Mouse (Mus musculus) liver, embryonic 11.5 days (tissue): ENCODE data around the gene Ptms. TPM values are rescaled to one million over a fixed set of nuclear protein-coding genes. Genes with fewer than 3 reads are reported as not detected.
"Not testable (repeated sequence)": the region's sequence is repeated elsewhere in the genome, so short reads cannot be mapped to it uniquely, and the experiment has no call there.

Experiments
- ATAC-seq: fragments of 200-750 bp; cut with Nextera tagmentation; replicated peaks from 2 replicates; pipeline ENCODE4 v1.8.0; 2017; ENCODE audit warnings: moderate number of reproducible peaks, mild to moderate bottlenecking, moderate TSS enrichment, moderate library complexity; ENCODE audit not compliant: low FRiP score
- DNase-seq: peaks from one replicate; pipeline ENCODE4 v3.0.0-alpha.2; 2017; ENCODE audit warnings: low spot score
- H3K27ac ChIP-seq: fragments of 300-500 bp; sonication (generic); 2 replicates; pipeline ENCODE4 v1.5.1; 2014; ENCODE audit warnings: mild to moderate bottlenecking, low read depth, low read length, control low read depth
- H3K27me3 ChIP-seq: fragments of 300-500 bp; sonication (generic); replicated peaks from 2 replicates; pipeline ENCODE4 v1.6.1; 2014; ENCODE audit warnings: low read length, mixed read lengths; ENCODE audit not compliant: control insufficient read depth, insufficient read depth
- H3K36me3 ChIP-seq: fragments of 300-500 bp; sonication (generic); 2 replicates; pipeline ENCODE4 v1.6.1; 2014; ENCODE audit warnings: mild to moderate bottlenecking, low read length, moderate library complexity, mixed read lengths; ENCODE audit not compliant: control insufficient read depth, insufficient read depth
- H3K4me1 ChIP-seq: fragments of 300-500 bp; sonication (generic); replicated peaks from 2 replicates; pipeline ENCODE4 v1.6.1; 2014; ENCODE audit warnings: low read length, mixed read lengths; ENCODE audit not compliant: control insufficient read depth, insufficient read depth
- H3K4me2 ChIP-seq: fragments of 300-500 bp; sonication (generic); 2 replicates; pipeline ENCODE4 v1.6.1; 2014; ENCODE audit warnings: mild to moderate bottlenecking, control low read depth, moderate library complexity
- H3K4me3 ChIP-seq: fragments of 300-500 bp; sonication (generic); 2 replicates; pipeline ENCODE4 v1.5.1; 2014; ENCODE audit warnings: low read depth, low read length, control low read depth
- H3K9ac ChIP-seq: fragments of 300-500 bp; sonication (generic); 2 replicates; pipeline ENCODE4 v1.6.1; 2014; ENCODE audit warnings: low read depth, low read length, control low read depth
- H3K9me3 ChIP-seq: fragments of 300-500 bp; sonication (generic); 2 replicates; pipeline ENCODE4 v1.6.1; 2016; ENCODE audit warnings: low read length, inconsistent platforms, mixed read lengths; ENCODE audit not compliant: control insufficient read depth
- WGBS: fragments of 180-500 bp; shearing (Covaris S2); extraction: QIAGEN DNeasy Blood & Tissue Kit; methylation state at CpG from one replicate; pipeline ENCODE4 v1.1.7; 2014; 5-methylcytosine and 5-hydroxymethylcytosine counted together
- polyA plus RNA-seq: library from polyadenylated mRNA; unstranded; fragments of >200 nt; fragmentation: Nextera tagmentation; extraction: Ambion mirVana; gene quantifications from 2 replicates; pipeline ENCODE4 v1.2.1, GENCODE M21; 2014

Gene Ptms
- polyA plus RNA-seq, 1 experiment from 2014 or later, result 80.6 TPM

DNA sequence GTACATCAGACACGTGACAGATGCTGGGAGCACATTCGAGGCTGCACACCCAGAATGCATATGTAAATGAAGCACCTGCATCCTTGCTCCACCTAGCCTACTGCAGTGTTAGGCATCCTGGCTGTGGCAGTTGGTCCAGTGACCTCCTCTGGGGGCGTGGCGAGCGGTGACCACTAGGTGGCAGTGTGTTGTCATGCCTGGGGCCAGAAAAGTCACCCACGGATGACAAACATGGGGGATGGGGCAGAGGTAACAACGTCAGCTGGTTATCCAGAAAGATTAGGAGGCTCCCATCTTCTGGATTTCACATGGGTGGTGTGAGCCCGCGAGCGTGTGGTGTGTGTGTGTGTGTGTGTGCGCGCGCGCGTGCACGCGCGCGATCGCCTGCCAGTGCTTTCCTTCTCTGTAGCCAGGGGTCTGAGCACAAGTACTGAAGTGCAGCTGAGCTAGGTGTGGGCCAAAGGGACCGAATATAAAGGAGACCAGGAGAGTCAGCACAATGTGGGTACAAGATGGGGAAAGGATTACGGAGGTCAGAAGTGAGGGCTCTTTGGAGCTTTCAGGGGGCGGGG, 16.2 kb downstream of the Ptms start:
- Histone ChIP-seq H3K4me2 (peak overlapping the region; percentile 98), H3K4me1 (peaks cover 5% of the 10 kb centered on the region; the same call in 1 of the 2 replicates), H3K9ac (peak overlapping the region; percentile 78), H3K4me3 (peak overlapping the region; percentile 70), H3K27ac (peak overlapping the region; percentile 86), H3K36me3 (no peaks in the 10 kb centered on the region), H3K9me3 (no peaks in the 10 kb centered on the region), H3K27me3 (peaks cover 5% of the 10 kb centered on the region)
- peak; percentile 89 for ATAC-seq
- under 1% methylated on average over 23 of the region's 23 CpGs for WGBS
- peak; percentile 94 for DNase-seq

GRCm38 (mm10) chr6:124901851-124902250, 18.1 kb downstream of the Ptms start:
- no peak overlapping the region for H3K4me2 ChIP-seq
- no peak for DNase-seq
- H3K9me3 ChIP-seq, result no peaks in the 10 kb centered on the region
- H3K27me3 ChIP-seq, result no peaks in the 10 kb centered on the region
- peaks cover 5% of the 10 kb centered on the region; the same call in 1 of the 2 replicates for H3K4me1 ChIP-seq
- H3K4me3 ChIP-seq, result no peak overlapping the region
- H3K36me3 ChIP-seq, result no peaks in the 10 kb centered on the region
- H3K27ac ChIP-seq, result no peak overlapping the region
- no peak for ATAC-seq
- no peak overlapping the region for H3K9ac ChIP-seq

DNA sequence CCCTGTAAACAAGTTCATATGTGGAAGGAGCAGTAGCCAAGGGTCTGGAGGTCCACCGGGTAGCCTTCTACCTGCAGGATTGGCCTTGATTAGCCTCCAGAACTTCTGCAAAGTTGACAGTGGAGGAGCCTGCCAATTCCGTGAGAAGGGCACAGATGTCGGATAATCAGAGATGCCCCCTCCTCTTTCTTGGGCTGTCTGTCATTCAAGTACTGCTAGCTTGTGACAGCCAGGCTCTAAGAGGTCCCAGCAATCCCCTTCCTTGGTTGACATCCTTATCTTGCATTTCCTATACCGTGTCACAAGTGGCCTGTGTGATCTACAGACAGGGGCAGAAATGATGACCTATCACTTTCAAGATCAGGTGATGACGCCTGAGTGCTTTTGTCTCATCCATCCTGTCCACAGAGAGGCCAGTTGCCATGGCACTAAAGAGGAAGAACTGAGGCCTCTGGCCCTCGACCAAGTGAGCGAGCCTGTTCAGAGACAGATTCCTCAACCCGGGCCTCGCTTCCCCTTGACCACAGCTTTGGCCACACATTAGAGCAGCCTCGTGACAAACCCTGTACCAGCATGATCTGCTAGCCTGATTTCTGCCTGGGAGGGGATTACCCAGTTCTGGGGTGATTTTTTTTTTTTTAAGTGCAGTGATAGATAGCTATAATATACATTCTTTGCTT, 19.0 kb downstream of the Ptms start:
- Histone ChIP-seq H3K27ac (no peak overlapping the region), H3K4me3 (no peak overlapping the region), H3K36me3 (no peaks in the 10 kb centered on the region), H3K27me3 (no peaks in the 10 kb centered on the region), H3K4me2 (no peak overlapping the region), H3K9me3 (no peaks in the 10 kb centered on the region), H3K9ac (no peak overlapping the region), H3K4me1 (peaks cover 5% of the 10 kb centered on the region; the same call in 1 of the 2 replicates)
- 34% methylated on average over 10 of the region's 10 CpGs for WGBS
- ATAC-seq, result no peak
- no peak for DNase-seq

DNA sequence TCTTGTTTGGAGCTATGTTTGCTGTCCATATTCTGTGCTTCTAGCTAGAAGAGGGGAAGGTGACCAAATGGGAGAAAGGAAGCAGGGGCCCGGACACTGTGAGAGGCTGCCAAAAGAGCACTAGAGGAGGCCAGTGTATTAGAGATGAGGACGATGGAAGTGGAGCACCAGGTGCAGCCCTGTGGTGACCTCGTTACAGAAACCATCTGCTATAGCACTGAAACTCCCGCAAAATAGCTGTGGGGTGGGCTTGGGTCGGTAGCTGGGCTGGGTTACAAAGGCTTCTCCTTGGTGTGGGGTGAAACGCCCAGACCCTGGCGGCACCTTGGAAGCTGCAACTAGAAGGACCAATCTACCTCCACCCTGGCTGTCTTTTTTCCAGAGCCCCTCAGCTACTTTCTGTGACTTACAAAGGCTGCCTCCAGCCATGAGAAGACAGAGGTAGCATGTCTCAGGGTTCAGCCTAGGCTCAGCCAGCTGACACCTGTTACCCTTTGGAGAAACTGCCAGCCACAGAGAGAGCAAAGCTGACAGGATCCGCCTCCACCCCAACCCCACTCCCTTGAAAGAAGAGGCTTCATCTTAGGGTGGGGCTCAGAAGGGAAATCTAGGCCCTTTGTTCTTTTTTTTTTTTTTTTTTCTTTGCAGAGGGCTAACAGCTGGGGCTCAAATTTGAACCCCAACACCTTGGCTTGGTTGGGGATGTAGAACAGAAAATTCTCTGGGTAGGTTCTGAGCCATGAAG, 19.7 kb downstream of the Ptms start:
- DNase-seq, result no peak

GRCm38 (mm10) chr6:124898359-124898758, 21.5 kb downstream of the Ptms start:
- no peak for DNase-seq

More for the DNA sequence above, 19.7 kb downstream of the Ptms start:
- H3K4me1 ChIP-seq, result peaks cover 5% of the 10 kb centered on the region; the same call in 1 of the 2 replicates
- H3K27ac ChIP-seq, result no peak overlapping the region
- no peaks in the 10 kb centered on the region for H3K9me3 ChIP-seq
- no peak overlapping the region for H3K4me2 ChIP-seq
- no peak for ATAC-seq
- H3K36me3 ChIP-seq, result no peaks in the 10 kb centered on the region
- no peaks in the 10 kb centered on the region for H3K27me3 ChIP-seq
- no peak overlapping the region for H3K4me3 ChIP-seq
- 77% methylated on average over 8 of the region's 8 CpGs for WGBS
- no peak overlapping the region for H3K9ac ChIP-seq

DNA sequence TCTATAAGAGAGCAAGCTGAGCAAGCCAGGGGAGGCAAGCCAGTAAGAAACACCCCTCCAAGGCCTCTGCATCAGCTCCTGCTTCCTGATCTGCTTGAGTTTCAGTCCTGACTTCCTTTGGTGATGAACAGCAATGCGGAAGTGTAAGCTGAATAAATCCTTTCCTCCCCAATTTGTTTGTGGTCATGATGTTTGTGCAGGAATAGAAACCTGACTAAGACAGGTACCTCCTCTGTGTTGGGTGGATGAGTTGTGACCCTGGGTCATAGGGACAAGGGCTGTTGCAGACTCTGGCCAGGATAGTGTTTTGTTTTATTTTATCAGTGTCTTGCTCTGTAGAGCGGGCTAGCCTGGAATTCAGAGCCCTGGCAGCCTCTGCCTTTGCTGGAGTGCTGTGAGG, 25.8 kb downstream of the Ptms start:
- H3K4me2 ChIP-seq, H3K27ac ChIP-seq, H3K9me3 ChIP-seq, H3K27me3 ChIP-seq, H3K9ac ChIP-seq, H3K4me1 ChIP-seq, ATAC-seq, H3K4me3 ChIP-seq, DNase-seq, H3K36me3 ChIP-seq: not testable (repeated sequence)
- 77% methylated on average over 2 of the region's 2 CpGs for WGBS

More at GRCm38 (mm10) chr6:124898359-124898758, 21.5 kb downstream of the Ptms start:
- Histone ChIP-seq H3K4me3 (no peak overlapping the region), H3K9ac (no peak overlapping the region), H3K4me1 (no peaks in the 10 kb centered on the region), H3K4me2 (no peak overlapping the region), H3K27me3 (no peaks in the 10 kb centered on the region), H3K27ac (no peak overlapping the region), H3K9me3 (no peaks in the 10 kb centered on the region), H3K36me3 (no peaks in the 10 kb centered on the region)
- 30% methylated on average over 3 of the region's 3 CpGs for WGBS
- ATAC-seq, result no peak

DNA sequence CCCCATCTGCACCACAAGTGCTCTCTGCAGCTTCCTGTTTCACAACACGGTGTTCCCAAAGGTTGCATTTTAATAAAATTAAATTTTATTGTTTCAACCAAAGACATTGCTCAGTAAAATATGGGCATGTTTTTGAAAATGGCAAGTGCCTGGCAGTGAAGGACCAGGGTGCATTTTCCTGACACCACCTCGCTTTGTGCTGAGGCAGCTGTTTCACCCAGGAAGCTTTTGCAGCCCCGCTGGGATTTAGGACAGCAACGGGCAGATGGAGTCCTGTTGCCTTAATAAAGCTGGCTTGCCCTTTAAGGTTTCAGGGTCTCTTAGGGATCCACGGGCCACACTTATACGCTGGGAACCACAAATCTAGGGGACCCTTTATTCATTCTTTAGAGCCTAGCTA, 28.9 kb downstream of the Ptms start:
- Histone ChIP-seq H3K4me2 (no peak overlapping the region), H3K9ac (no peak overlapping the region), H3K27me3 (no peaks in the 10 kb centered on the region), H3K27ac (no peak overlapping the region), H3K4me3 (no peak overlapping the region), H3K36me3 (no peaks in the 10 kb centered on the region), H3K4me1 (no peaks in the 10 kb centered on the region), H3K9me3 (no peaks in the 10 kb centered on the region)
- WGBS, result 61% methylated on average over 6 of the region's 6 CpGs
- ATAC-seq (no peak), DNase-seq (no peak)

- no peaks in the 10 kb centered on the region for H3K27me3 ChIP-seq
- WGBS, result 88% methylated on average over 6 of the region's 6 CpGs
These were observed 31.3 kb downstream of the Ptms start for GRCm38 (mm10) chr6:124888555-124889125.

More at GRCm38 (mm10) chr6:124888555-124889125, 31.3 kb downstream of the Ptms start:
- Histone ChIP-seq H3K9ac (no peak overlapping the region), H3K9me3 (no peaks in the 10 kb centered on the region), H3K27ac (no peak overlapping the region), H3K4me2 (no peak overlapping the region), H3K4me3 (no peak overlapping the region), H3K4me1 (no peaks in the 10 kb centered on the region), H3K36me3 (no peaks in the 10 kb centered on the region)
- no peak for DNase-seq
- no peak for ATAC-seq
